Mouse (Mus musculus): Measurements from ENCODE around the gene Usp25.

DNA sequence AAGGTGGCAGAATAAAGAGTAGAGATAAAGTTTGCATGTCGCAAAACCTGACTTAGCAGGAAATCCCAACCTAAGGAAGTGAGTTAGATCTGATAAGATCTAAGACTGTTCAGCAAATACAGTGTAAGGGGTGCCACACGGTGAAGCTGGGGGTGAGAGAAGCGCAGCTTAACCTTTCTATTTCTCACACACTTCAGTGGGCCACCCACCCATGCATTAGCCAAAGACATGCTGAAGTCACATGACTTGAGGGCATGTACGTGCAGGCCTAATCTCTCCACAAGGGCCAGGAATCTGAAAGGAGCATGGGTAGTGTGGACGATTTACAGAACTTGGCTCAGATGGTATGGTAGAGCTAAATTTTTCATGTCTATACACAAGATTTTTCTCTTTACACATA is 4.3 kb upstream of the Usp25 start:
- TF ChIP-seq CTCF (conservative IDR thresholded peaks at IDR 0.05; ENCODE audit: insufficient read depth, insufficient read length, low read depth, low read length) (no peak), POLR2A (IDR thresholded peaks at IDR 0.05; ENCODE audit: low read depth, low read length) (no peak)
